Mouse (Mus musculus) heart, adult 2 months (tissue): ENCODE results near the gene Etv3. TPM values are rescaled to one million over a fixed set of nuclear protein-coding genes. Genes with fewer than 3 reads are reported as not detected.

Experiments
- DNase-seq, 2 experiments: peaks; one replicate each; pipeline ENCODE4 v3.0.0; 2021
- H3K27ac ChIP-seq: fragments of 200-600 bp; 2 replicates; pipeline ENCODE4 v1.8.1; 2022
- H3K27me3 ChIP-seq: fragments of 200-500 bp; 2 replicates; pipeline ENCODE4 v1.6.1; 2012; ENCODE audit warnings: mild to moderate bottlenecking, low read length, inconsistent platforms, mixed read lengths; ENCODE audit not compliant: control insufficient read depth, insufficient read depth
- H3K36me3 ChIP-seq: fragments of 200-500 bp; 2 replicates; pipeline ENCODE4 v1.6.1; 2012; ENCODE audit warnings: low read length, inconsistent platforms; ENCODE audit not compliant: control insufficient read depth, insufficient read depth
- H3K4me1 ChIP-seq: fragments of 200-500 bp; 2 replicates; pipeline ENCODE4 v1.6.1; 2011; ENCODE audit warnings: low read length; ENCODE audit not compliant: control insufficient read depth, insufficient read depth
- H3K4me3 ChIP-seq: fragments of 200-600 bp; 2 replicates; pipeline ENCODE4 v1.8.1; 2022
- H3K79me2 ChIP-seq: fragments of 200-500 bp; replicated peaks from 2 replicates; pipeline ENCODE4 v1.6.1; 2012; ENCODE audit warnings: mild to moderate bottlenecking, inconsistent platforms, low read length, moderate library complexity, mixed read lengths; ENCODE audit not compliant: control insufficient read depth, insufficient read depth
- H3K9ac ChIP-seq: fragments of 200-500 bp; 2 replicates; pipeline ENCODE4 v1.6.1; 2012; ENCODE audit warnings: low read depth, mild to moderate bottlenecking, control low read depth, inconsistent platforms, low read length, mixed read lengths
- CTCF ChIP-seq: fragments of 200-600 bp; IDR thresholded peaks from 2 replicates; pipeline ENCODE4 v1.8.1; 2022; ENCODE audit warnings: antibody characterized with exemption, mild to moderate bottlenecking, moderate library complexity
- EP300 ChIP-seq: fragments of 200-500 bp; IDR thresholded peaks from 2 replicates; pipeline ENCODE4 v1.6.1; 2011; ENCODE audit warnings: low read depth, low read length, control low read depth; ENCODE audit not compliant: insufficient read depth
- POLR2A ChIP-seq: fragments of 200-500 bp; IDR thresholded peaks from 2 replicates; pipeline ENCODE4 v1.6.1; 2011; ENCODE audit warnings: mild to moderate bottlenecking, low read depth, low read length, control low read depth; ENCODE audit not compliant: insufficient read depth
- WGBS: fragments of 180-500 bp; shearing (Covaris S2); methylation state at CpG from one replicate; pipeline ENCODE4 v1.1.7; 2018; 5-methylcytosine and 5-hydroxymethylcytosine counted together
- intact Hi-C: fragments of 180-260 bp; cut with DNase I; formaldehyde crosslinking; loops from one replicate; pipeline ENCODE4 v1.15.1; 2025
- polyA plus RNA-seq: library from polyadenylated mRNA; depleted of rRNA; stranded (reverse); fragments of >200 nt; gene quantifications from 2 replicates; pipeline ENCODE4 v1.2.3, GENCODE M21; 2012
- total RNA-seq, 2 experiments: library from RNA; stranded (reverse); gene quantifications; 2 replicates each; pipeline ENCODE4 v1.2.3; 2021

Etv3 gene
- total and polyA plus RNA-seq, 3 experiments, result 9.0 to 18.5 (median 17.7) TPM

GRCm38 (mm10) chr3:87504749-87505425 is 20.3 kb upstream of the Etv3 start:
- Histone ChIP-seq H3K4me3 (no peak overlapping the region), H3K36me3 (no peaks in the 10 kb centered on the region), H3K27ac (no peak overlapping the region), H3K27me3 (no peaks in the 10 kb centered on the region), H3K9ac (no peak overlapping the region), H3K4me1 (peaks cover 10% of the 10 kb centered on the region), H3K79me2 (no peaks in the 10 kb centered on the region)
- WGBS, result 49% methylated on average over 4 of the region's 4 CpGs
- DNase-seq, result no peak
- TF ChIP-seq POLR2A, result no peak
- intact Hi-C loops, result loop anchor here (5.0 kb wide), 1 partner anchor 473 kb away; no protein-coding TSS in a partner anchor

GRCm38 (mm10) chr3:87506456-87507416 is 18.5 kb upstream of the Etv3 start:
- Histone ChIP-seq H3K79me2 (no peaks in the 10 kb centered on the region), H3K4me1 (peaks cover 10% of the 10 kb centered on the region), H3K36me3 (no peaks in the 10 kb centered on the region), H3K9ac (no peak overlapping the region), H3K27ac (no peak overlapping the region), H3K27me3 (no peaks in the 10 kb centered on the region), H3K4me3 (no peak overlapping the region)
- TF ChIP-seq POLR2A (no peak), CTCF (no peak), EP300 (no peak)
- 50% methylated on average over 12 of the region's 12 CpGs for WGBS
- no peak for DNase-seq
- intact Hi-C loops, result no loop called here

GRCm38 (mm10) chr3:87508205-87508901 is 16.9 kb upstream of the Etv3 start:
- Histone ChIP-seq H3K9ac (no peak overlapping the region), H3K27ac (peak overlapping the region; percentile 59)

GRCm38 (mm10) chr3:87509061-87509460 is 16.1 kb upstream of the Etv3 start:
- DNase-seq, result peak; percentile 72 to 84
- 10% methylated on average over 4 of the region's 4 CpGs for WGBS
- intact Hi-C loops, result no loop called here
- H3K4me3 ChIP-seq, result peak overlapping the region; percentile 22
- no peak overlapping the region for H3K9ac ChIP-seq
- TF ChIP-seq POLR2A (0 out of 2 replicates have a peak, but pooled peaks have one; percentile 33), EP300 (0 out of 2 replicates have a peak, but pooled peaks have one; percentile 59), CTCF (no peak)
- peaks cover 10% of the 10 kb centered on the region for H3K4me1 ChIP-seq
- H3K27ac ChIP-seq, result peak overlapping the region; percentile 59
- no peaks in the 10 kb centered on the region for H3K27me3 ChIP-seq
- no peaks in the 10 kb centered on the region for H3K36me3 ChIP-seq
- no peaks in the 10 kb centered on the region for H3K79me2 ChIP-seq

More at GRCm38 (mm10) chr3:87508205-87508901, 16.9 kb upstream of the Etv3 start:
- peak; percentile 83 to 84 for DNase-seq
- 18% methylated on average over 17 of the region's 17 CpGs for WGBS
- TF ChIP-seq EP300 (peak; percentile 92), CTCF (no peak; the same call in 1 of the 2 replicates), POLR2A (no peak)
- no peaks in the 10 kb centered on the region for H3K79me2 ChIP-seq
- peak overlapping the region; percentile 22 for H3K4me3 ChIP-seq
- intact Hi-C loops, result loop anchor here (1.0 kb wide), 2 partner anchors 17 to 54 kb away; partner anchors contain the start of gene Etv3
- no peaks in the 10 kb centered on the region for H3K36me3 ChIP-seq
- no peaks in the 10 kb centered on the region for H3K27me3 ChIP-seq
- peaks cover 10% of the 10 kb centered on the region for H3K4me1 ChIP-seq

- H3K79me2 ChIP-seq, result no peaks in the 10 kb centered on the region
- intact Hi-C loops, result no loop called here
- H3K9ac ChIP-seq, result no peak overlapping the region
- H3K4me3 ChIP-seq, result no peak overlapping the region
- no peak overlapping the region for H3K27ac ChIP-seq
- no peaks in the 10 kb centered on the region for H3K36me3 ChIP-seq
- H3K27me3 ChIP-seq, result no peaks in the 10 kb centered on the region
- no peak for TF ChIP-seq POLR2A
- TF ChIP-seq CTCF, result no peak
- TF ChIP-seq EP300, result no peak
- peaks cover 13% of the 10 kb centered on the region for H3K4me1 ChIP-seq
- DNase-seq, result no peak
- WGBS, result 96% methylated on average over 9 of the region's 9 CpGs
Observed at GRCm38 (mm10) chr3:87510832-87511231, 14.4 kb upstream of the Etv3 start.
